Mouse (Mus musculus): ENCODE data around the gene Mtnr1b. TPM values are rescaled to one million over a fixed set of nuclear protein-coding genes. Genes with fewer than 3 reads are reported as not detected.

The Mtnr1b gene
- polyA plus RNA-seq (2015; fragmentation: Nextera tagmentation; extraction: Ambion mirVana), result not detected in 2 replicates

- WGBS (ENCODE audit: insufficient replicate concordance), result 47% methylated on average over 19 of the region's 19 CpGs
- H3K4me3 ChIP-seq (replicated peaks), result no peak within 1 kb of the TSS
Observed at GRCm38 (mm10) chr9:15874506-15875160, at the start of gene Mtnr1b. Mtnr1b (minus strand) TSS chr9:15874556.

GRCm38 (mm10) chr9:15920271-15920670 is 45.9 kb upstream of the Mtnr1b start:
- ATAC-seq (ENCODE audit: low read depth), result no peak
- H3K4me3 ChIP-seq (replicated peaks), result no peak overlapping the region
- 21% methylated on average over 4 of the region's 4 CpGs for WGBS (ENCODE audit: insufficient replicate concordance)
- H3K27ac ChIP-seq, result no peak overlapping the region
- no peaks in the 10 kb centered on the region for H3K9me3 ChIP-seq (replicated peaks)
- no peak overlapping the region for H3K9ac ChIP-seq
- H3K4me1 ChIP-seq (replicated peaks), result no peaks in the 10 kb centered on the region
- no peaks in the 10 kb centered on the region for H3K27me3 ChIP-seq
- no peaks in the 10 kb centered on the region for H3K36me3 ChIP-seq
- no peak for DNase-seq
- no peak overlapping the region for H3K4me2 ChIP-seq

More at GRCm38 (mm10) chr9:15874506-15875160, at the start of gene Mtnr1b:
- Histone ChIP-seq H3K36me3 (no peaks in the 10 kb centered on the region), H3K27ac (no peak within 1 kb of the TSS), H3K9me3 (replicated peaks) (no peaks in the 10 kb centered on the region), H3K4me1 (replicated peaks) (no peaks in the 10 kb centered on the region), H3K9ac (no peak within 1 kb of the TSS), H3K27me3 (peaks cover 2% of the 10 kb centered on the region; the same call in 1 of the 2 replicates), H3K4me2 (no peak within 1 kb of the TSS)
- DNase-seq, result no peak
- no peak for ATAC-seq (ENCODE audit: low read depth)

- ATAC-seq (ENCODE audit: low read depth), result no peak
- H3K4me3 ChIP-seq (replicated peaks), result no peak overlapping the region
- no peaks in the 10 kb centered on the region for H3K4me1 ChIP-seq (replicated peaks)
- WGBS (ENCODE audit: insufficient replicate concordance), result 55% methylated on average over 5 of the region's 5 CpGs
- no peak for DNase-seq
- no peaks in the 10 kb centered on the region for H3K27me3 ChIP-seq
- H3K9ac ChIP-seq, result no peak overlapping the region
- no peaks in the 10 kb centered on the region for H3K9me3 ChIP-seq (replicated peaks)
- no peaks in the 10 kb centered on the region for H3K36me3 ChIP-seq
- H3K27ac ChIP-seq, result no peak overlapping the region
- H3K4me2 ChIP-seq, result no peak overlapping the region
Observed at GRCm38 (mm10) chr9:15919373-15920005, 45.1 kb upstream of the Mtnr1b start.

- H3K9me3 ChIP-seq (replicated peaks), result no peaks in the 10 kb centered on the region
- no peak for ATAC-seq (ENCODE audit: low read depth)
Observed at GRCm38 (mm10) chr9:15916600-15916999, 42.2 kb upstream of the Mtnr1b start.

GRCm38 (mm10) chr9:15912735-15913134 is 38.4 kb upstream of the Mtnr1b start:
- Histone ChIP-seq H3K36me3 (no peaks in the 10 kb centered on the region), H3K27me3 (no peaks in the 10 kb centered on the region), H3K4me2 (no peak overlapping the region), H3K4me1 (replicated peaks) (no peaks in the 10 kb centered on the region), H3K4me3 (replicated peaks) (no peak overlapping the region), H3K27ac (no peak overlapping the region), H3K9me3 (replicated peaks) (no peaks in the 10 kb centered on the region), H3K9ac (no peak overlapping the region)
- ATAC-seq (ENCODE audit: low read depth) (no peak), DNase-seq (no peak)
- 34% methylated on average over 1 of the region's 1 CpGs for WGBS (ENCODE audit: insufficient replicate concordance)

More at GRCm38 (mm10) chr9:15916600-15916999, 42.2 kb upstream of the Mtnr1b start:
- no peak overlapping the region for H3K9ac ChIP-seq
- H3K27ac ChIP-seq, result no peak overlapping the region
- DNase-seq, result no peak
- no peaks in the 10 kb centered on the region for H3K4me1 ChIP-seq (replicated peaks)
- no peak overlapping the region for H3K4me3 ChIP-seq (replicated peaks)
- H3K36me3 ChIP-seq, result no peaks in the 10 kb centered on the region
- H3K4me2 ChIP-seq, result no peak overlapping the region
- no peaks in the 10 kb centered on the region for H3K27me3 ChIP-seq

GRCm38 (mm10) chr9:15909397-15910113 is 35.2 kb upstream of the Mtnr1b start:
- Histone ChIP-seq H3K27me3 (no peaks in the 10 kb centered on the region), H3K4me3 (replicated peaks) (no peak overlapping the region), H3K4me2 (no peak overlapping the region), H3K27ac (no peak overlapping the region), H3K36me3 (no peaks in the 10 kb centered on the region), H3K9me3 (replicated peaks) (no peaks in the 10 kb centered on the region), H3K9ac (no peak overlapping the region), H3K4me1 (replicated peaks) (no peaks in the 10 kb centered on the region)
- ATAC-seq (ENCODE audit: low read depth) (no peak), DNase-seq (no peak)
- 56% methylated on average over 2 of the region's 2 CpGs for WGBS (ENCODE audit: insufficient replicate concordance)

GRCm38 (mm10) chr9:15903948-15904750 is 29.8 kb upstream of the Mtnr1b start:
- Histone ChIP-seq H3K36me3 (no peaks in the 10 kb centered on the region), H3K4me1 (replicated peaks) (no peaks in the 10 kb centered on the region), H3K9ac (no peak overlapping the region), H3K27me3 (no peaks in the 10 kb centered on the region), H3K4me3 (replicated peaks) (no peak overlapping the region), H3K9me3 (replicated peaks) (no peaks in the 10 kb centered on the region), H3K27ac (no peak overlapping the region), H3K4me2 (no peak overlapping the region)
- no peak for DNase-seq
- no peak for ATAC-seq (ENCODE audit: low read depth)
- 61% methylated on average over 9 of the region's 9 CpGs for WGBS (ENCODE audit: insufficient replicate concordance)

GRCm38 (mm10) chr9:15898112-15898511 is 23.8 kb upstream of the Mtnr1b start:
- ATAC-seq (ENCODE audit: low read depth), result no peak
- Histone ChIP-seq H3K9me3 (replicated peaks) (no peaks in the 10 kb centered on the region), H3K4me1 (replicated peaks) (no peaks in the 10 kb centered on the region), H3K4me2 (no peak overlapping the region), H3K4me3 (replicated peaks) (no peak overlapping the region), H3K27me3 (no peaks in the 10 kb centered on the region), H3K27ac (no peak overlapping the region), H3K36me3 (no peaks in the 10 kb centered on the region), H3K9ac (no peak overlapping the region)
- no peak for DNase-seq
- 57% methylated on average over 2 of the region's 2 CpGs for WGBS (ENCODE audit: insufficient replicate concordance)

GRCm38 (mm10) chr9:15886756-15887155 is 12.4 kb upstream of the Mtnr1b start:
- no peaks in the 10 kb centered on the region for H3K4me1 ChIP-seq (replicated peaks)
- DNase-seq (no peak), ATAC-seq (ENCODE audit: low read depth) (no peak)
- H3K27ac ChIP-seq, result no peak overlapping the region
- no peaks in the 10 kb centered on the region for H3K9me3 ChIP-seq (replicated peaks)
- 64% methylated on average over 5 of the region's 5 CpGs for WGBS (ENCODE audit: insufficient replicate concordance)
- no peaks in the 10 kb centered on the region for H3K27me3 ChIP-seq
- no peak overlapping the region for H3K4me3 ChIP-seq (replicated peaks)
- no peak overlapping the region for H3K9ac ChIP-seq
- H3K36me3 ChIP-seq, result no peaks in the 10 kb centered on the region
- no peak overlapping the region for H3K4me2 ChIP-seq

GRCm38 (mm10) chr9:15880754-15881153 is 6.4 kb upstream of the Mtnr1b start:
- Histone ChIP-seq H3K36me3 (no peaks in the 10 kb centered on the region), H3K9me3 (replicated peaks) (no peaks in the 10 kb centered on the region), H3K4me3 (replicated peaks) (no peak overlapping the region), H3K4me2 (no peak overlapping the region), H3K27ac (no peak overlapping the region), H3K9ac (no peak overlapping the region), H3K27me3 (no peaks in the 10 kb centered on the region), H3K4me1 (replicated peaks) (no peaks in the 10 kb centered on the region)
- ATAC-seq (ENCODE audit: low read depth), result no peak
- no peak for DNase-seq

- no peaks in the 10 kb centered on the region for H3K36me3 ChIP-seq
- no peak overlapping the region for H3K4me3 ChIP-seq (replicated peaks)
- no peak overlapping the region for H3K4me2 ChIP-seq
- ATAC-seq (ENCODE audit: low read depth), result no peak
- H3K4me1 ChIP-seq (replicated peaks), result no peaks in the 10 kb centered on the region
- H3K27ac ChIP-seq, result no peak overlapping the region
- no peaks in the 10 kb centered on the region for H3K27me3 ChIP-seq
- WGBS (ENCODE audit: insufficient replicate concordance), result 17% methylated on average over 3 of the region's 3 CpGs
- no peak overlapping the region for H3K9ac ChIP-seq
- H3K9me3 ChIP-seq (replicated peaks), result no peaks in the 10 kb centered on the region
- no peak for DNase-seq
Observed at GRCm38 (mm10) chr9:15880160-15880603, 5.8 kb upstream of the Mtnr1b start.

All from liver, embryonic 13.5 days (tissue).